Mouse (Mus musculus): ENCODE data around the gene Exoc7. TPM values are rescaled to one million over a fixed set of nuclear protein-coding genes. Genes with fewer than 3 reads are reported as not detected.

Gene Exoc7
- polyA plus RNA-seq, 1 experiment from 2014 or later, result 88.7 TPM

DNA sequence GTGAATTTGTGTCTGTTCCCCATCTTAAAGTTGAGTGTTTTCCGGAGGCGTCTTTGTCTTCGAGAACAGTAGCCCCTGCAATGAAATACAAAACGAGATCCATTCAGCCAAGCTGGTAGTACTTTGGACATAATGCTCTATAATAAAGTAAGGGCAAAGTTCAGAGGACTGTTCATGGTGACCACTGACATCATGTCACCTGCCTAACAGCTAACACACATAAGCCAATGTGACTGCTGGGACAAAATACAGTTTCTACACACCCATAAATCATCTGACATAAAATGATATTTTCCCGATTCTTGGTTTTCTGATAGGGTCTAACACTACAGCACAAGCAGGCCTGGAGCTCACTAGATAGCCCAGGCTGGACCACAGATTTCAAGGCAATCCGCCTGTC lies 38.7 kb downstream of the Exoc7 start:
- H3K27ac ChIP-seq (replicated peaks), result no peak overlapping the region
- H3K4me3 ChIP-seq, result no peak overlapping the region
- 94% methylated on average over 6 of the region's 6 CpGs for WGBS
- H3K36me3 ChIP-seq, result peaks cover 82% of the 10 kb centered on the region
- H3K27me3 ChIP-seq, result no peaks in the 10 kb centered on the region
- no peak overlapping the region for H3K4me2 ChIP-seq
- H3K9ac ChIP-seq, result no peak overlapping the region
- H3K4me1 ChIP-seq (replicated peaks), result peaks cover 30% of the 10 kb centered on the region
- no peak for ATAC-seq (ENCODE audit: low read depth)
- H3K9me3 ChIP-seq, result no peaks in the 10 kb centered on the region

DNA sequence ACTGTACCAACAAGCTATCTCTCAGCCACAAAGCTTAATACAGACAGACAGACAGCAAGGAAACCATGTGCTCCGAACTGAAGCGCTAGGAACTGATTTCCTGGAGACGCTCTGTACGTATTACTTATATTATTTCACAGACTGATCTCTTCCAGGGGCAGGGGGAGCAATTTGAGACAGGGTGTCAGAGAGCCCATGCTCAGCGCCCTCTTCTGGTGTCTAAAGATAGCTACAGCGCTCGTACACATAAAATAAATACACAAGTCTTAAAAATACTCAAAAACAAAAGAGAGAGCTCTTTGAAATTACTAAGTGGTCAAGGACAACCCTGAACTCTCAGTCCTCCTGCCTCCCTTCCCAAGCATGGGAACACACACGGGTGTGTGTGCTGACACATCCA lies 39.4 kb downstream of the Exoc7 start:
- no peak overlapping the region for H3K27ac ChIP-seq (replicated peaks)
- no peak for ATAC-seq (ENCODE audit: low read depth)
- no peak overlapping the region for H3K4me2 ChIP-seq
- H3K27me3 ChIP-seq, result no peaks in the 10 kb centered on the region
- no peak overlapping the region for H3K9ac ChIP-seq
- H3K4me3 ChIP-seq, result no peak overlapping the region
- H3K4me1 ChIP-seq (replicated peaks), result peaks cover 23% of the 10 kb centered on the region
- H3K9me3 ChIP-seq, result no peaks in the 10 kb centered on the region
- H3K36me3 ChIP-seq, result peaks cover 89% of the 10 kb centered on the region
- WGBS, result 83% methylated on average over 8 of the region's 8 CpGs

DNA sequence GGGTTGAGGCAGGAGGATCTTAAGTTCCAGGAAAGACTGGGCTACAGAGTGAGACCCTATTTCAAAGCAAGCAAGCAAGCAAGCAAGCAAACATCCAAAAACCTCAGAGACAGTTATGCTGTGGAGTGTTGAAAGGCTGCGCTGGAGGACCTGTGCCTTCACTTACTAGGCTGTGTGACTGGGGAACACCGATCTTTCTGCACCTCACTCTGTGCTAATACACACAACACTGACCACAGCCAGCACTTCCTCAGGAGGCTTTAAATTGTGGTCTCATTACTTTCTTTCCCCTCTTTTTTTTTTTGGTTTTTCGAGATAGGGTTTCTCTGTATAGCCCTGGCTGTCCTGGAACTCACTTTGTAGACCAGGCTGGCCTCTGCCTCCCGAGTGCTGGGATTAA lies 41.2 kb downstream of the Exoc7 start:
- Histone ChIP-seq H3K27me3 (no peaks in the 10 kb centered on the region), H3K36me3 (peaks cover 96% of the 10 kb centered on the region), H3K9me3 (no peaks in the 10 kb centered on the region), H3K9ac (no peak overlapping the region), H3K4me1 (replicated peaks) (0 out of 2 replicates have a peak, but pooled peaks cover 6% of the 10 kb centered on the region), H3K4me2 (no peak overlapping the region), H3K27ac (replicated peaks) (no peak overlapping the region), H3K4me3 (no peak overlapping the region)
- WGBS, result 92% methylated on average over 4 of the region's 4 CpGs
- ATAC-seq (ENCODE audit: low read depth), result no peak

DNA sequence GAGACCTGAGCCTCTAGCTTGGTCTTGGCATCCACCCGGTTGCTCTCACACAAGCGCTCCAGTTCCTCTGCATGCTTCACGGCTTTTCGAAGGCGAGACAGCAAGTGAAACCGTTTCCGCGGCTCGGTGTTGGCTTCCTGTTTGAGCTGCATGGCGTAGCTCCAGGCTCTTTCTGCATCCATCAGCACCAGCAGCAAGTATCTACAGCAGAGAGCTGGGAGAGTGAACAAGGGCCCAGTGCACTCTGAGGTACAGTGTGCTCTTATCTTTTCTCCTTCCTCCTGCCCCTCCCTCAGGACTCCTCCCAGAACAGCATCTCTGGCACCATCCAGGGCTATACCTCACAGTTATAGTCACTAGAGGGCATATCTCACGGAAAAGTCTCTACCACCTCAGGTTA lies 41.7 kb downstream of the Exoc7 start:
- Histone ChIP-seq H3K4me3 (no peak overlapping the region), H3K9me3 (no peaks in the 10 kb centered on the region), H3K9ac (no peak overlapping the region), H3K27me3 (no peaks in the 10 kb centered on the region), H3K36me3 (peaks cover 97% of the 10 kb centered on the region), H3K4me2 (no peak overlapping the region), H3K4me1 (replicated peaks) (0 out of 2 replicates have a peak, but pooled peaks cover 6% of the 10 kb centered on the region), H3K27ac (replicated peaks) (no peak overlapping the region)
- no peak for ATAC-seq (ENCODE audit: low read depth)
- 89% methylated on average over 11 of the region's 11 CpGs for WGBS

DNA sequence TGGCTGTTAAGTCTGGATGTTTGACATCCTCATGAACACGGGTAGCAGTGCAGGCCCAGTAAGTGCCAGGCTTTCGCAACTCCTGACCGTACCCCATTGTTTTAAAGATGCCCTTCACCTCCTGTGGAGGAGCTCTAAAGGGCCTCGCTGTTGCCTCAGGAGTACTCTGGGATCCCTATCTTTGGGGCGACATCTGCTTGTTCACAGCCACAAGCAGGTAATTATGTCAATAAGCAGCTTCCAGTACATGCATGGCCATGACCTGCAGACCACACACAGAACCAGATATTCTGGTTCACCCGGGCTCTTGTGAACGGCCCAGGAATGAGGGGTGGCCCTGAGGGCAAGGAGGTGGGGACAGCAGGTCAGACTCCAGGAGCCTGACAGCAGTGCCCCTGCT lies 46.8 kb downstream of the Exoc7 start:
- Histone ChIP-seq H3K27me3 (no peaks in the 10 kb centered on the region), H3K4me1 (replicated peaks) (no peaks in the 10 kb centered on the region), H3K4me2 (no peak overlapping the region), H3K27ac (replicated peaks) (no peak overlapping the region), H3K36me3 (peaks cover 96% of the 10 kb centered on the region), H3K9ac (no peak overlapping the region), H3K4me3 (no peak overlapping the region), H3K9me3 (no peaks in the 10 kb centered on the region)
- WGBS, result 87% methylated on average over 7 of the region's 7 CpGs
- ATAC-seq (ENCODE audit: low read depth), result no peak

DNA sequence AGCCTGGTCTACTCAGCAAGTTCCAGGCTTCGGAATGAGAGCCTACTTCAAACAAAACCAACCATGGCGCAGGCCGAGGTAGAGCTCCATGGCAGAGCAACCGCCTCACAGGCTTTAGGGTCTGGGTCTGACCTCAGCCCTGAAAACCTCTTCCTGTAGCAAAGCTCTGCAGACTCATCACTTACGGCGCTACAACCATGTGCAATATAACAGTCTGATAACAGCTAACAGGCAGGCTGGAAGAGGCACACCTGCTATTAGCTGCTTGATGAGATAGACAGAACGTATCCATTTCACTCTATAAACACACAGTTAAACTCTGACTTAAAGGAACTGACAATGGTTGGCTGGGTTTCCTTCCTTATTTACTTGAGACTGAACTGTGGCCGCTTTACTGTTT lies 47.6 kb downstream of the Exoc7 start:
- WGBS, result 94% methylated on average over 8 of the region's 8 CpGs
- Histone ChIP-seq H3K27ac (replicated peaks) (no peak overlapping the region), H3K36me3 (peaks cover 97% of the 10 kb centered on the region), H3K4me1 (replicated peaks) (no peaks in the 10 kb centered on the region), H3K4me2 (no peak overlapping the region), H3K9ac (no peak overlapping the region), H3K27me3 (no peaks in the 10 kb centered on the region), H3K9me3 (no peaks in the 10 kb centered on the region), H3K4me3 (no peak overlapping the region)
- no peak for ATAC-seq (ENCODE audit: low read depth)

DNA sequence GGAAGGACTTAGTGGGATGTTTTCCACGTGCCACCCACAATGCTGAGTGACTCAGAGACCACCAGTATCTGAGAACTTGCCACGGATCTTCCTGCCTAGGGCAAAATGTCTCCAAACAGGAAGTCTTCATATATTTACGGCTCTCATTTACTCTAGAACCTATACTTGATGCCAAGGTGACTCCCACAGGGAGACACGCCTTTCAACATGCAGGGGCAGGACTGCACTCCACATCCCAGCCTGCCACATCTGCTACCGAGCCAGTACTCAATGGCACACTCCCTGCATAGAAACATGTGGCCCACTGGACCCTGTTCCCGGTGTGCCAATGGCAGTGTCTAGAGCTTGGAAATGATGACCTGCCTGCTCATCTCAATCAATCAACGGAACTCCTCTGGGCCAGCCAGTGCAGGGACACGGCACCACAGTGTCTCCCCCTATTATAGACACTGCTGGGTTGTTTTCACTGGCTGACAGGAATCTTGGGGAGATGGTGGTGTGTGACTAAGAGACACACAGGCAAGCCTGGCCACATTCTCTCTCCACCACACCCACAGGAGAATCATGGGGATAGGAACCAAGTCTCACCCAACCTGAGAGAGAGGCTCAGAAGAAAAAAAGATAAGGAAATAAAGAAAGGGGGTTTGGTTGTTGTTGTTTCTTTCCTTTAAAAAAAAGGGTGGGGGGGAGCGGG lies 50.9 kb downstream of the Exoc7 start:
- H3K4me3 ChIP-seq, result no peak overlapping the region
- no peaks in the 10 kb centered on the region for H3K27me3 ChIP-seq
- H3K9ac ChIP-seq, result no peak overlapping the region
- ATAC-seq (ENCODE audit: low read depth), result no peak
- H3K9me3 ChIP-seq, result no peaks in the 10 kb centered on the region
- WGBS, result 89% methylated on average over 9 of the region's 9 CpGs
- H3K4me2 ChIP-seq, result no peak overlapping the region
- H3K27ac ChIP-seq (replicated peaks), result no peak overlapping the region
- peaks cover 97% of the 10 kb centered on the region for H3K36me3 ChIP-seq
- H3K4me1 ChIP-seq (replicated peaks), result no peaks in the 10 kb centered on the region

DNA sequence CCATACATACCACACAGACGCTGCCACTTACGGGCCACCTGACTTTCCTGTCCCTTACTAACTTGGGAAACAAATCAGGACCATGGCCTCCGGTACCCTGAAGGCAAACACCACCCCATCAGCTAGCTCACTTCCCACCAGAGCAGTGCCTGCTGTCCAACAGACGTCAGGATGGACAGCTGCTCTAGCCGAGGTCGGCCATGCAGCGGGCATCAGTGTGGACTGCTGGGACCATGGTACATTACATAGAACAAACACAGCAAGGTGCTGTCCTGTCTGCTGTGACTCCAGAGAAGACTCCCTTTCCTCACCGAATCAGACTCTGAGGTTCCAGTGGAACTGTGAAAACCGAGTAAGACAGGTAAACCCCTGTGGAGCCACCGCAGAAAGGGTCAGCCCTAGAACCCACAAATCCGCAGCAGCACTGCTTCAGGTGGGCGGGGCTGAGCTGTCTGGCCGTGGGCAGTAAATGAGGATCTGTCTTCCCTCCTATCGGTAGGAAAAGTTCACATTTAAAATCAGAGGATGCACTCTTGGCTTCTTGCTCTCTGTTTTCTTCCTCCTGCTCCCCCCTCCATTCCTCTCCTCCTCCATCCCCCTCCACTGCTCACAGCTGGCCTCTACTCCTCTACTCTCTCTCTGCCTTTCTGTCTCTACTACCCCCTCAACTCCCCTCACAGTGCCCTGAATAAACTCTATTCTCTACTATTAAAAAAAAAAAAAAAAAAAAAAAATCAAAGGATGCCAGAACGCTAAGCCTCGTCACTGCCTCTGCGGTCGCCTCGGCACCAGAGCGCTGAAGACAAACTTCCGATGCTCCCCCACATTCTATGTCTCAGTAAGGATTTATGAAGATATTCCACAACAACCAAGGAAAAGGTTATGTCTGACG lies 51.7 kb downstream of the Exoc7 start:
- Histone ChIP-seq H3K4me2 (no peak overlapping the region), H3K36me3 (peaks cover 98% of the 10 kb centered on the region), H3K4me3 (no peak overlapping the region), H3K4me1 (replicated peaks) (no peaks in the 10 kb centered on the region), H3K9ac (no peak overlapping the region), H3K27ac (replicated peaks) (no peak overlapping the region), H3K9me3 (no peaks in the 10 kb centered on the region), H3K27me3 (no peaks in the 10 kb centered on the region)
- 85% methylated on average over 22 of the region's 22 CpGs for WGBS
- ATAC-seq (ENCODE audit: low read depth), result no peak

DNA sequence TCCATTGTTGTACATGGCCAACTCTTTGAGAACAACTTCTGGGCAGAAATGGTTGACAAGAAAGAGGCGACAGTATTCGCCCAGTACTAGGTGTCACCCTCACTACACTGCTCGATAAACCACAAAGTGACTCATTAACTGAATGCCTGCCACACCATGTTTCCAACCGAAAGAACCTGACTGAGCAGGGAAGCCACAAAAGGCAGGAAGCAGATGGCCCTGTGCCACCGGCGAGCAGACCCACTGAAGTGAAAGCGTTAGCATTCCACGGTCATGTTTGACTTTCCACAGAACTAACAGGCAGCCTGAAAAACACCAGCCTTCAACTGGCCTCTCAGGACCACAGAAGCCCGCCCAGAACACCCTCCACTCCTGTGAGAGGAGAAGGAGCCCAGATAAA lies 52.4 kb downstream of the Exoc7 start:
- no peak overlapping the region for H3K9ac ChIP-seq
- no peak overlapping the region for H3K4me2 ChIP-seq
- H3K9me3 ChIP-seq, result no peaks in the 10 kb centered on the region
- no peak for ATAC-seq (ENCODE audit: low read depth)
- 84% methylated on average over 9 of the region's 9 CpGs for WGBS
- peaks cover 98% of the 10 kb centered on the region for H3K36me3 ChIP-seq
- no peaks in the 10 kb centered on the region for H3K4me1 ChIP-seq (replicated peaks)
- H3K27ac ChIP-seq (replicated peaks), result no peak overlapping the region
- H3K27me3 ChIP-seq, result no peaks in the 10 kb centered on the region
- H3K4me3 ChIP-seq, result no peak overlapping the region

DNA sequence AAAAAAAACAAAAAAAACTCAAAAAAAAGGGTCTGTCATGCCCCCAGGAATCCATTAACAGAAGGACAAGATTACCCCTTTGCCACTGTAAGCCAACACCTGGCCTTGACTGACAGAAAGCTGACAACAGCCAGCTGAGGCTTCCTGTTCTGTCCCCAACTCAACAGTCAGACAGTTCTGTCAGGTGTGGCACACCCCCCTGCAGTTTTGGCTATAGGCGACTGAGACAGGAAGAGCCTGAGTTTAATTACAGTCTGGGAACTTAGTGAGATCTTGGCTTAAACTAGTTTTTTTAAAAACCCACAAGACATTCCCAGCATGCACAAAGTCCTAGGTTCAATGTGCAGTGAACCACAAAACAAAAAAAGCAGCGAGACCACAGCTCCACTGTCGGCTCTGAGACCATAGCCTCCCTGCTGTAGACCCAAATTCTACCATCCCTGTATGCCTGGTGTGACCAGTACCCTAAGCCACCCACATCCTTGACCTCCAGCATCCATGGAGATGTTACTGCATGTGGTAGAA lies 53.9 kb downstream of the Exoc7 start:
- no peak overlapping the region for H3K27ac ChIP-seq (replicated peaks)
- peaks cover 98% of the 10 kb centered on the region for H3K36me3 ChIP-seq
- H3K4me2 ChIP-seq, result no peak overlapping the region
- H3K9me3 ChIP-seq, result no peaks in the 10 kb centered on the region
- H3K9ac ChIP-seq, result no peak overlapping the region
- no peaks in the 10 kb centered on the region for H3K4me1 ChIP-seq (replicated peaks)
- no peaks in the 10 kb centered on the region for H3K27me3 ChIP-seq
- ATAC-seq (ENCODE audit: low read depth), result no peak
- 93% methylated on average over 3 of the region's 3 CpGs for WGBS
- H3K4me3 ChIP-seq, result no peak overlapping the region

DNA sequence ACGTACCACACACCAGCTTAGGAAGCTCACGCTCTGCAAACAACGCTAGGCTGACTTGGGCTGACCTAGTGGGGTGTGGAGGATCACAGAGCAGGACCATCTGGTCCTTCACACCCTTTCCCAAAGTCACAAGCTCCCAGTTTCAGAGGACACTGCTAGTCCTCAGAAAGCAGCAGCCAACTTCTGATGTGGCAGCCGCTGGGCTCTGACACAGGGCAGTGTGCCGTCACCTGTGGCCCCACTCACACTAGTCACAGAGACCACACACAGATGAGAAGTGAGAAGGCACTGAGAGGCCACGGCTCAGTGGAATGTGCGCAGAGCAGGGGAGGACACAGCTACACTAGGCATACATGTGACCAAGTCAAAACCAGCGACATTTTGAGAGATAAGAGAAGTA lies 56.1 kb downstream of the Exoc7 start:
- Histone ChIP-seq H3K9ac (no peak overlapping the region), H3K4me1 (replicated peaks) (no peaks in the 10 kb centered on the region), H3K27me3 (no peaks in the 10 kb centered on the region), H3K4me3 (no peak overlapping the region), H3K36me3 (peaks cover 99% of the 10 kb centered on the region), H3K27ac (replicated peaks) (no peak overlapping the region), H3K9me3 (no peaks in the 10 kb centered on the region), H3K4me2 (no peak overlapping the region)
- ATAC-seq (ENCODE audit: low read depth), result no peak
- 94% methylated on average over 8 of the region's 8 CpGs for WGBS

DNA sequence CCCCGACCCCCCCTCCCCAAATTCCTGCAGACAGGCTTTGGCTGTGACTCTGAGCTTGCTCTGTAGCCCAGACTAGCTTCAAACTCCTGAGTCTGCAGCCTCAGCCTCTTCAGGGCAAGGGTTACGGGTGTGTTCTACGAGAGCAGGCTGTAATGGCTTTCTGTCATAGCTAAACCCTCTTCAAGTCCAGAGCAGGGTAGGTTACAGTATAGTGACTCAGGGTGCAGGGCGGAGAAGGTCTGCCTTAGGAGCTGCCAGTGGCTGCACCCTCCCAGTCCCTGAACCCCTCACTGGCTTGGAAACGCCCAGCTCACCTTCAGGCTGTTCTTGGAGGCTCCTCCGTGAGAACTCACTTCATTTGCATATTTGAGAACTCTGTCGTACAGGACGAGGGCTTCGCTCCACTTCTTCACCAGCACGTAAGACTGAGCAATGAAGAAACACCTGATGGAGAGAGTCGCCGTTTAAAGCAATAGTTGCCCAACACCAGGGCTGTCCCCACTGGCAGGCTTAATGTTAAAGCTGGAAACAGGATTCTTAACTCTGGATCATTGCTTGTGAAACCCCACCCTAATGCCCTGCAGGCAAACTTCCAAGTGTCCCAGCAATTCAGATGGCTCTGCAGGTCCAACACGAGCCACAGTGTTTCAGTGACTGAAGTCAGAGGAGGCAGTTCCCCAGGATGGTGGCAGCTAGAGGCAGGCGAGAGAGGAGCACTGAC lies 59.4 kb downstream of the Exoc7 start:
- ATAC-seq (ENCODE audit: low read depth), result no peak
- Histone ChIP-seq H3K9me3 (no peaks in the 10 kb centered on the region), H3K27ac (replicated peaks) (no peak overlapping the region), H3K27me3 (no peaks in the 10 kb centered on the region), H3K9ac (no peak overlapping the region), H3K4me2 (no peak overlapping the region), H3K36me3 (peaks cover 100% of the 10 kb centered on the region), H3K4me3 (no peak overlapping the region), H3K4me1 (replicated peaks) (no peaks in the 10 kb centered on the region)
- WGBS, result 86% methylated on average over 14 of the region's 14 CpGs
